Mouse (Mus musculus): ENCODE results near the gene Defb25. TPM values are rescaled to one million over a fixed set of nuclear protein-coding genes. Genes with fewer than 3 reads are reported as not detected.

Gene Defb25
- polyA plus RNA-seq, 1 experiment: not detected

GRCm38 (mm10) chr2:152653874-152654715 lies 31.2 kb upstream of the Defb25 start:
- Histone ChIP-seq H3K27me3 (ENCODE audit: control insufficient read depth) (no peaks in the 10 kb centered on the region), H3K4me1 (ENCODE audit: control insufficient read depth) (no peaks in the 10 kb centered on the region), H3K4me3 (replicated peaks) (no peak overlapping the region), H3K36me3 (ENCODE audit: control insufficient read depth) (no peaks in the 10 kb centered on the region), H3K9me3 (ENCODE audit: control insufficient read depth, low read length) (no peaks in the 10 kb centered on the region)
- TF ChIP-seq TAL1 (IDR thresholded peaks at IDR 0.05; ENCODE audit: low read length): no peak
- TF ChIP-seq GATA1 (IDR thresholded peaks at IDR 0.05; ENCODE audit: low read length): no peak

- H3K27me3 ChIP-seq (ENCODE audit: control insufficient read depth): no peaks in the 10 kb centered on the region
- TF ChIP-seq GATA1 (IDR thresholded peaks at IDR 0.05; ENCODE audit: low read length): no peak
- TF ChIP-seq TAL1 (IDR thresholded peaks at IDR 0.05; ENCODE audit: low read length): no peak
- no peaks in the 10 kb centered on the region for H3K36me3 ChIP-seq (ENCODE audit: control insufficient read depth)
- H3K4me3 ChIP-seq (replicated peaks): no peak overlapping the region
- no peaks in the 10 kb centered on the region for H3K9me3 ChIP-seq (ENCODE audit: control insufficient read depth, low read length)
- H3K4me1 ChIP-seq (ENCODE audit: control insufficient read depth): no peaks in the 10 kb centered on the region
Observed at GRCm38 (mm10) chr2:152652901-152653620, 30.2 kb upstream of the Defb25 start.

- Histone ChIP-seq H3K27me3 (ENCODE audit: control insufficient read depth) (peaks cover under 1% of the 10 kb centered on the region), H3K9me3 (ENCODE audit: control insufficient read depth, low read length) (peaks cover 2% of the 10 kb centered on the region; the same call in 1 of the 2 replicates), H3K36me3 (ENCODE audit: control insufficient read depth) (no peaks in the 10 kb centered on the region), H3K4me3 (replicated peaks) (no peak overlapping the region), H3K4me1 (ENCODE audit: control insufficient read depth) (no peaks in the 10 kb centered on the region)
- TF ChIP-seq TAL1 (IDR thresholded peaks at IDR 0.05; ENCODE audit: low read length): no peak
- no peak for TF ChIP-seq GATA1 (IDR thresholded peaks at IDR 0.05; ENCODE audit: low read length)
Observed at GRCm38 (mm10) chr2:152639406-152640113, 16.7 kb upstream of the Defb25 start.

- peaks cover 2% of the 10 kb centered on the region; the same call in 1 of the 2 replicates for H3K9me3 ChIP-seq (ENCODE audit: control insufficient read depth, low read length)
- TF ChIP-seq TAL1 (IDR thresholded peaks at IDR 0.05; ENCODE audit: low read length) (no peak), GATA1 (IDR thresholded peaks at IDR 0.05; ENCODE audit: low read length) (no peak)
- H3K27me3 ChIP-seq (ENCODE audit: control insufficient read depth): peaks cover 3% of the 10 kb centered on the region
- no peak overlapping the region for H3K4me3 ChIP-seq (replicated peaks)
- H3K36me3 ChIP-seq (ENCODE audit: control insufficient read depth): no peaks in the 10 kb centered on the region
- H3K4me1 ChIP-seq (ENCODE audit: control insufficient read depth): no peaks in the 10 kb centered on the region
Observed at GRCm38 (mm10) chr2:152638865-152639264, 16.0 kb upstream of the Defb25 start.

- no peak for TF ChIP-seq GATA1 (IDR thresholded peaks at IDR 0.05; ENCODE audit: low read length)
- no peak overlapping the region for H3K4me3 ChIP-seq (replicated peaks)
- no peaks in the 10 kb centered on the region for H3K36me3 ChIP-seq (ENCODE audit: control insufficient read depth)
- H3K4me1 ChIP-seq (ENCODE audit: control insufficient read depth): no peaks in the 10 kb centered on the region
- peaks cover 8% of the 10 kb centered on the region for H3K27me3 ChIP-seq (ENCODE audit: control insufficient read depth)
- no peaks in the 10 kb centered on the region for H3K9me3 ChIP-seq (ENCODE audit: control insufficient read depth, low read length)
Observed at GRCm38 (mm10) chr2:152637381-152637780, 14.5 kb upstream of the Defb25 start.

- peaks cover 8% of the 10 kb centered on the region for H3K27me3 ChIP-seq (ENCODE audit: control insufficient read depth)
- no peaks in the 10 kb centered on the region for H3K9me3 ChIP-seq (ENCODE audit: control insufficient read depth, low read length)
- H3K36me3 ChIP-seq (ENCODE audit: control insufficient read depth): no peaks in the 10 kb centered on the region
- TF ChIP-seq GATA1 (IDR thresholded peaks at IDR 0.05; ENCODE audit: low read length): no peak
- TF ChIP-seq TAL1 (IDR thresholded peaks at IDR 0.05; ENCODE audit: low read length): no peak
- H3K4me1 ChIP-seq (ENCODE audit: control insufficient read depth): no peaks in the 10 kb centered on the region
- no peak overlapping the region for H3K4me3 ChIP-seq (replicated peaks)
Observed at GRCm38 (mm10) chr2:152637006-152637322, 14.1 kb upstream of the Defb25 start.

- Histone ChIP-seq H3K9me3 (ENCODE audit: control insufficient read depth, low read length) (no peaks in the 10 kb centered on the region), H3K27me3 (ENCODE audit: control insufficient read depth) (peaks cover 8% of the 10 kb centered on the region), H3K36me3 (ENCODE audit: control insufficient read depth) (no peaks in the 10 kb centered on the region), H3K4me3 (replicated peaks) (no peak overlapping the region), H3K4me1 (ENCODE audit: control insufficient read depth) (no peaks in the 10 kb centered on the region)
- TF ChIP-seq TAL1 (IDR thresholded peaks at IDR 0.05; ENCODE audit: low read length) (no peak), GATA1 (IDR thresholded peaks at IDR 0.05; ENCODE audit: low read length) (no peak)
Observed at GRCm38 (mm10) chr2:152636246-152637005, 13.6 kb upstream of the Defb25 start.

GRCm38 (mm10) chr2:152634311-152634710 lies 11.5 kb upstream of the Defb25 start:
- Histone ChIP-seq H3K9me3 (ENCODE audit: control insufficient read depth, low read length) (no peaks in the 10 kb centered on the region), H3K27me3 (ENCODE audit: control insufficient read depth) (peaks cover 8% of the 10 kb centered on the region), H3K4me1 (ENCODE audit: control insufficient read depth) (no peaks in the 10 kb centered on the region), H3K36me3 (ENCODE audit: control insufficient read depth) (no peaks in the 10 kb centered on the region), H3K4me3 (replicated peaks) (no peak overlapping the region)
- TF ChIP-seq TAL1 (IDR thresholded peaks at IDR 0.05; ENCODE audit: low read length) (no peak), GATA1 (IDR thresholded peaks at IDR 0.05; ENCODE audit: low read length) (no peak)
